Mouse (Mus musculus): Measurements from ENCODE around the gene Lrrc4.

Gene Lrrc4

DNA sequence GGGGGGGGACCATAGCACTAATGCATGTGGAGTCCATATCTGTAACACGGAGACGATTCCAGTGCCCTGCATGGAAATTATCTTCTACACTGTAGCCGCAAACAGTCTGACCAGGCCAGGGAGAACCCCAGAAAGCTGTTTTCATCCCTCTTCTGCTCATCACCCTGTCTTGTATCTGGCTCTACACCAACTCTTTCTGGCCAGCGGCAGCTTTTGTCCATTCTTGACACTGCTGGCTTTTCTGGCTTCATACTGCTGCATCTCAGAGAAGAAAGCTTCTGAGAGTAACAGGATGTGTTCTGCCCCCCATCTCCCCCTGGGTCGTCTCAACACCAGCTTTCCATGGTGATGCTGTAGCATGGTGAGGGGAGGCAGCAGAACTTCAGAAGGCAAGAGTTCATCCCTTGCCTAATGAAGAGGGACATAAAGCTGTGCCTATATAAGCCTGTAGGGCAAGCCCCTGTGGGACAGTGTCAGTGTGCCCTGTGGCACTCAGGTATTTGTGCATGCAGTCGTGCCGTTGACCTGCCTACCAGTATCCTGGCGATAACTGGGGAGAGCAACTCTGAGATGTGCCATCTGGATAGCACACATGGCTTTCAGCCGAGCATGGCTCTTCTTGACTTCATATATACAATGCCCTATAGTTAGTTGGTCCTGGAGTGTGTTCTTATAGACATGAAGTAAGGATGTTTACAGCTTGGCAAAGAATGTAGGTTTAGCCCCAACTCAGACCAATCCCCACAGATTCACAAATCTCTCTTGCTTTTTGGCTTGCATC, 111.0 kb downstream of the Lrrc4 start:
- DNase-seq, result no peak

DNA sequence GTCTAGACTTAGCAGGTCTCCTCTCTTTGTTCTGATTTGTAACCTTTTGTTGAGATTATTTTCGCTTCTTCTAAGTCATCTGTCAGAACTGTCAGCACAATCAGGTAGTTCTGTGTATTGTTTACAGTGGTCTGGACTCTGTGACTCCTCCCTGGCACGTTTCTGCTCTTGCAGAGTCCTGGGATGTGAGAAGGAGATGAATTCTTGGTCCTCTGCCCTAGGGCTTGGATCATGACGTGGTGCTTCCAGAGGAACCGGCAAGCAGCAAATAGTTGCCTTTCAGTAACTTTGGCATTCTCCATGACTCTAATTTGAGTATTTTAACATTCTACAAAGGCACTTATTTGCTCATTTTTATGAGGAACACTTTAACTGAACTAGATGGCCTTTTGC, 113.7 kb downstream of the Lrrc4 start:
- no peak for DNase-seq

- DNase-seq, result peak; percentile 53 to 68
Observed at GRCm38 (mm10) chr6:28717203-28717844, 114.2 kb downstream of the Lrrc4 start.

DNA sequence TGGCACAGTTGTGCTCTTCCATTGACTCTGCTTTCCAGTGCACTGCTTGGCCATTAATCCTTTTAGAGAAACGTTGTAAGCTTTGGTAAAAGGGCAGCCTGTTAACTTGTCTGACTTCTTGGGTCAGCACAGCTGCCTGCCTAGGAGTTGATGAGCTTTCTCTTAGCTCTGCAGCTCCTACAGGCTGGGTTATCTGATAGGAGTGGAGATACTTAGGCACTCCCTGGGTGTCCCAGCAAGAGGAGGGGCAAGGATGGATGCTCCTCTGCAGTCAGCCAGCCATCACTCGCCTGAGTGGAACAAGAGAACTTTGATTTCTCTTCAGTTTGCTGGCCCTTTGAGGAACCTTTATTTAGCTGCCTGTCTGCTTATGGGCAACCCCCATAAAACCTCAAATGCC, 121.5 kb downstream of the Lrrc4 start:
- DNase-seq, result no peak

DNA sequence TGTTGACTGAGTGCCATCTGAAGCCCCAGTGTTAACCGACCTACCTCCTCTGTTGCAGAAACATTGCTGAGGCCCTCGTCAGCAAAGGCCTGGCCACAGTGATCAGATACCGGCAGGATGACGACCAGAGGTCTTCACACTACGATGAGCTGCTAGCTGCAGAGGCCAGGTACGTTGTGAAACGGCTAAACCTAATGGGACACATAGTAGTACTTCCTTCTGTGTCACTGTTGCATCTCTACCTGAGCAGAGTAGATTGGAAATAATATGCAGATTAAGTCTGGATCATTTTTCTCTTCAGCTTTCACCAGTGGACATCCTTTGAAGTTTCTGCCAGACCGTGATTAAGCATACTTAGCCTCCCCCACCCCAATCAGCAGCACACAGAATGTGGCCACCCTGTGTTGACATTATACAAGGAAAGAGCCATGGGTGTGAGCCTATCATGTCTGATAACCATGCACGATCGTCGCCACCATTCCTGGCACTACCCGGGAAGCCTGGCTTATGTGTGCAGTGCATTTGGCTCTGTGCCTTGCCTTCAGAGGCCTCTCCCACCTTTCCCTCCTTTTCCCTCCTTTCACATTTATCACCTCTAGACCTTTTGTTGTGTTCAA, 124.5 kb downstream of the Lrrc4 start:
- DNase-seq, result no peak

DNA sequence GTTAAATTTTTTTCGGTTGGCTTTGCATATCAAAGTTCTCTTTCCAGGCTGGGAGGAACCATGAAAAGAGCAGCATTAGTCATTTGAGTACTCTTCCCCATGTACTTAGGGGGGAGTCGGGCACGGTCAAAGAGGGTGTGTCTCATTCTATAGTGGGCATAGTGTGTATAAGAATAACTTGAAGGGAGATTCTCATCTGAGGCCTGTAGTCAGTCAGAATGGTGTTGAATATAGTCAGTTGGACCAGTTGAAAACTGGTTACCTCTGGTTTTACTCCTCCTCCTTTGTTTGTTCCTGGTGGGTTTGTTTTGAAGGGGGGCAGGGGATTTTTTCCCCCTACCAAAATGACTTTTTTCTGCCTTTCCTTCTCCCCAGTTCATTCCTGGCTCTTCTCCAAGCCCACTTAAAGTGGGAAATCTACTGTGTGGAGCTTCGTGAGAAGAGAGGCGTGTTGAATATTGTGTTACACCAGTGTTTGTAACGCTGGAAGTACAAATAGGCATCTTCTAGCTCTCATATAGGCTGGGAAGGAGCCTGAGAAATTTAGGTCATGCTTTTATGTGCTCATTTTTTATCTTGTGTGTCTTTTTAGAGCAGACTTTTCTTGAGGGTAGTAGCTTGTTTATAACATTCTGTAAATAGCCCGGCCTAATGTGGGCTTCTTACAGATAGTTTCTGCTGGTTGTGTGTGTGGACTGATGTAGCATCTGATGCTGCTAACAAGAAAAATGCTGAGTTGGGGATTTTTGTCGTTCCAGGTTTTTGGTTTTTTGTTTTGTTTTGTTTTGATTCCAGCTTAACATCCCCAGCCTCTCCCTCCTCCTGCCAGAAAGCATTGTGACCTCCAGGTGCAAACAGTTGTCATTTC, 125.2 kb downstream of the Lrrc4 start:
- DNase-seq, result no peak

- DNase-seq, result no peak
Observed at GRCm38 (mm10) chr6:28705384-28706107, 126.0 kb downstream of the Lrrc4 start.

- DNase-seq, result no peak
Observed at GRCm38 (mm10) chr6:28704612-28705011, 126.9 kb downstream of the Lrrc4 start.

DNA sequence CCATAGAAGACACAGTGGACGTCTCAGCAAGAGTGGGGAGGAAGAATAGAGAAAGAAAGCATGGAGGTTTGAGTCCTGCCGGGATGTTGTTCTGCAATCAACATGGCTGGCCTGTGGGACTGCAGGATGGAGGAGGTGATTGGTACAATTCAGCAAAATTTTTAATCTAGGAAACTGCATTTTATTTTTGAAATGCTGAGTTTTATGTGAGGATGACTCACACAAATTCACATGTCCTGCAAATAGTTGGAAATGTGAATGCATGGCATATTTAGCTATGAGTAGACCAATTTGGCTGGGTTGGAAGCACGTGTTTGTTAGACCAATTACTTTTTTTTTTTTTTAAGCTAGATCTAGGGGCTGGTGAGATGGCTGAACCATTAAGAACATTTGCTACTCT, 134.3 kb downstream of the Lrrc4 start:
- no peak for DNase-seq

GRCm38 (mm10) chr6:28692659-28693058, 138.9 kb downstream of the Lrrc4 start:
- DNase-seq, result no peak

GRCm38 (mm10) chr6:28687776-28688175, 143.8 kb downstream of the Lrrc4 start:
- DNase-seq, result no peak

DNA sequence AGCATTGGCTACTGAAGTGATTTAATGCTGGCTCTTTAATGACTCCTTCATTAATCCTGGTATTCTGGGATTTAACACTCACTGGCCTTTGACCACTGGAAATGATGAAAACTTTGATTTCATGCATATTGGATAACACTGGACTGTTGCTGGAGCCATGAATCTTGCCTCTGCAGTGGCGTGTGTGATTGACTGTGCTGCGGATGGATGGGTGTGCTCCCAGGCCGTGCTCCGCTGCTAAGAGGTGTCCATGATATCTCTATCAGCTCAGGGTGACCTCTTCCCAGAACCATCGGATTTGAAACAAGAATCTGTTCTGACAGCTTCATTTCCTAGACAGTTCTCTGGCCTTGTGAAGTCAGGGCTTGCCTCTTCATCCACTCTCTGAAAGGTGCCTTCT, 145.8 kb downstream of the Lrrc4 start:
- no peak for DNase-seq

DNA sequence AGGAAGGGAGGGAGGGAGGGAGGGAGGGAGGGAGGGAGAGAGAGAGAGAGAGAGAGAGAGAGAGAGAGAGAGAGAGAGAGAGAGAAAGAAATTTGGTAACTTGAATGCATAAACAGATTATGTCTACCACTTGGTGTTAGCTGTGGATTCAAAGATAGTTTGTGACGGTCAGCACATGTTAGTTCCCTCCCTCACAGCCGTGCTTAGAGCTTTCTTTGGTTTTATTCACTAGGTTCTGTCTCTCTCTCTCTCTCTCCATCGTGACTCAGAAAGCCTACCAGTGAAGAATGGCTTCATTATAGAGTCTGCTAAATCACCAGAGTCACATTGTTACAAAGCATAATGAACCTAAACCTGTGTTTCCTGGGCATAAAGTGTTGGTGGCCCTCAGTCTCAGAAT, 146.5 kb downstream of the Lrrc4 start:
- DNase-seq, result no peak

DNA sequence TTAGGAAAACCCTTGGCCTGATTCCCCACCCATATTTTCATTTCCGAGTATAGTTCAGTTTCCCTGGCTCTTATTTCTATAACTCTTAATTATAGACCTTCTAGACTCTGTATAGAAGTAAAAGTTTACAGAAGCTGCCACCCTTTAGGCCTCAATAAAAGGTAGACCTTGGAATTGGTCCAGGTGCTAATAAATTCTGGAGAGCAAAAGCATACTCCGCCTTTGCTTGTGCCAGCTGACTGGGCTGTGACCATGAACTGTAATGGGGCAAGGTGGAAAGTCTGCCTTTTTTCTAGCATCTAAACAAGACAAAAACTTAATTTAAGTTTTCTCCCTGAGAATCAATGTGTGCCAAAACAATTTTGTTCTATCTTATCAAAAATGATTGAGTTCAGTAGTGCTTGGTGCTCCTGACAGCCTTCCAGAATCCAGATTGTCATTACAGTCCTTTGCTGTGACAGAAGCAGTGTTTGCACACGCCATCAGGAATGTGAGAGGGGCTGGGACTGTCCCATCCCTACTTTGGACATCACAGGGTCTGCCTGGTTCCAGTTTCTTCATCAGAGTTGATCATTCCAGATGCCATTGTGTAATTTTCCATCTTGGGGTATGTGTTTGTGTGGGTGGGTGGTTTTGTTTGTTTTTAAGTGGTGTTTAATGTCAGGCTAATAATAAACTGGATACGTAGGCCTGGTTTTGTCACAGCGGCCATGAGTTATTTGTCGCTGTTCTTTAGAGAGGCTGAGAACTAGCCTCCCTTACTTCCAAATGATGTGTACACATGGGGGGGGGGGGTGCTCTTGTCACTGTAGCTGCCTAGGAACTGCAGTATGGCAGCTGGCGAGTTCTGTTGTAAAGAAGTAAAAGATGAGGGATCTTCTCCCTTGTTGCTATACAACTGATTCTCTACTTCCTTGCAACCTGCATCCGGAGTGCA, 149.8 kb downstream of the Lrrc4 start:
- no peak for DNase-seq

GRCm38 (mm10) chr6:28680537-28680936, 151.0 kb downstream of the Lrrc4 start:
- DNase-seq, result no peak

DNA sequence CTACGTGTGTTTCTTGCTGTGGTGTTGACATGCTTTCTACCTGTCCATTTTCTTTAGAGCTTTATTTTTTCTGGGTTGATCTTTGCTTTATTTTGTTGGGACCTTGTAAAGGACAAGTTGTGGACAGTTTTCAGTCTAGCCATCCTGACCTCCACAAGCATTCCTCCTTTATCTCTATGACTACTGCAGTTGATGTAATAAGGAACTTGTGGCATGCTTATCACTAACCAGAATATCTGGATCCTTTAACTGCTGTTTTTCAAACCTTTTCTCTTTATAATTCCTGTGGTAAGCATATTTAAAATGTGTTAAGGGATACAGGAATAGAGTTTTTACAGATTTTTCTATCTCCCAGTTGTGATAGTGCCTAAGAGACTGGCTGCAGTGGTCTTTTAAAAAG, 152.7 kb downstream of the Lrrc4 start:
- no peak for DNase-seq

- no peak for DNase-seq
Observed at GRCm38 (mm10) chr6:28674686-28675085, 156.9 kb downstream of the Lrrc4 start.

- no peak for DNase-seq
Observed at GRCm38 (mm10) chr6:28672388-28672787, 159.2 kb downstream of the Lrrc4 start.

DNA sequence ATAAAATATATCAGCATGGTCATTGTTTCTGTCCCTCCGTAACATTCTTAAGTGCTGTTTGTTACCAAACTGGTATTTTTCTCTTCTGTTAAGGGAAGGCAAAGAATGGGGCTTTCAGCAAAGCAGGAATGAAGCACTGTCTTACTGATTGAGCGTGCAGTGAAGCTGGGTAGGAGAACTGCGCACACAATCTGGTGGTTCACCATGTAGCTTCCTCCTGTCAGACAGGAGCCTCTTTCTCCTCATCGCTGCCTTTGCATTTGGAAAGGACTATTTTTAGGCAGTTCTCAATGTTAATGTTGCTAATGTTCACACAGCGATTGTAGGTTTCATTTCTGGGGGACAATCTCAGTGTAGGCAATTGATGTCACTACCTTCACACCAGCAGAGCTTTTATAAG, 162.3 kb downstream of the Lrrc4 start:
- DNase-seq, result no peak

GRCm38 (mm10) chr6:28667586-28667985, 164.0 kb downstream of the Lrrc4 start:
- no peak for DNase-seq

DNA sequence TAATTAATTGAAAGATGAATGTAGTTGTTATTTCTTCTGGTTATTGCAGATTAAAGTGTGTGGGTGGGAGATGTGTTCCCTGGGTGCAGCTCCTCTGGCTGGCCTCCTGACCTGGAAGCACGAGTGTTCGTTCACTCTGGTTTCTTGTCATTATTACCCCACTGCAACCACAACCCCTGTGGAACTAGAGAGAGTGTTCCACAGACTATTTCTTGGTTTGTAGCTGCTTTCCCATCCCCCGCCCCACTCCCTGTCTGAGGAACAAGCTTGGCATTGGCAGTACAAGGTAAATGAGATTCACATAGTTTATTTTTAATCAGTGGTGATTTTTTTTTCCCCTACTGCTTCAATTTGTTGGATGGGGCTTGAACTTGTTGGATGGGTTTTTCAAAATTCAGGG, 166.8 kb downstream of the Lrrc4 start:
- no peak for DNase-seq
